In the genomic region with DNA sequence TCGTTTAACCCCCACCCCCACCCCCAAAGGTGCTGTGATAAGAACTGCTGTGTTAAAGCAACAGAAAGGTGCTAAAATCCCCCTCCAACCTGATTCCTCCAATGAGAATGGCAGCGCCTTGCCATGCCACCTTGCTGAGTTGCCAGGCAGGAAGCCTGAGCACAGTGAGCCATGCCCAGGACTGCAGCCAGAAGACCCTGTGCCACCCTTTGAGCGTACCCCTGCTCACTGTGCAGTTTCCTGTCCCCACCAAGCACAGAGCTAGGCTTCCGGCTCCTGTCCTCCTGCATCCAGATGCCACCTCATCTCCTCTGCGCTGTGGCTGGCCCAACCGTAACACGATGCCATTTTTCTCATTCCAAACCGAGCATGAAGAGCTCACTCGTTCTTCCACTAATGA, we compare ENCODE assay signal across 27 mouse cellular contexts. TPM values are rescaled to one million over a fixed set of nuclear protein-coding genes. Genes with fewer than 3 reads are reported as not detected.
DNase-seq lines count a peak whose midpoint lies in the region; ATAC-seq and TF ChIP-seq lines count a peak whose summit lies in the region.
"Had no signal": no experiment of that assay in that cellular context is flagged by ENCODE, and none has a peak within 500 bp of the region (broad histone marks: within the 10 kb centered on the region; RNA-seq: fewer than 3 reads in every experiment).

No protein-coding gene starts in this region.

- H3K9me3 ChIP-seq in midbrain, postnatal 0 days (ENCODE audit: low read length): no peaks in the 10 kb centered on the region
- H3K9me3 ChIP-seq in midbrain, embryonic 16.5 days (replicated peaks; ENCODE audit: control insufficient read depth, low read length, poor library complexity, severe bottlenecking): no peaks in the 10 kb centered on the region
- H3K9me3 ChIP-seq: heart, embryonic 13.5 days; limb, embryonic 12.5 days; liver, embryonic 15.5 days; neural tube, embryonic 12.5 days had no signal

- H3K4me1 ChIP-seq in midbrain, postnatal 0 days (ENCODE audit: insufficient read depth, low read length): 0 out of 2 replicates have a peak, but pooled peaks cover 3% of the 10 kb centered on the region
- H3K4me1 ChIP-seq in midbrain, embryonic 16.5 days (ENCODE audit: control insufficient read depth, insufficient read depth, low read length): no peaks in the 10 kb centered on the region
- H3K4me1 ChIP-seq in brown adipose tissue, adult 24 weeks (ENCODE audit: control insufficient read depth, insufficient read depth, insufficient read length, low read length): peaks cover 36% of the 10 kb centered on the region
- H3K4me1 ChIP-seq: neural tube, embryonic 12.5 days had no signal

- no peak for ATAC-seq in midbrain, postnatal 0 days (ENCODE audit: low FRiP score)
- no peak for ATAC-seq in midbrain, embryonic 16.5 days
- ATAC-seq: forebrain, postnatal 0 days; intestine, embryonic 16.5 days had no signal

- TF ChIP-seq CTCF in midbrain, postnatal 0 days (IDR thresholded peaks at IDR 0.05): no peak

- H3K4me2 ChIP-seq in midbrain, postnatal 0 days (ENCODE audit: low read depth, low read length, poor library complexity, severe bottlenecking): no peak overlapping the region
- H3K4me2 ChIP-seq in midbrain, embryonic 16.5 days (ENCODE audit: low read length): no peak overlapping the region
- H3K4me2 ChIP-seq: heart, embryonic 13.5 days; limb, embryonic 12.5 days; liver, embryonic 15.5 days; lung, embryonic 14.5 days; neural tube, embryonic 12.5 days had no signal

- H3K9ac ChIP-seq in midbrain, postnatal 0 days (replicated peaks; ENCODE audit: low read length, poor library complexity, severe bottlenecking): no peak overlapping the region
- H3K9ac ChIP-seq in midbrain, embryonic 16.5 days (ENCODE audit: low read depth, low read length): no peak overlapping the region
- H3K9ac ChIP-seq: forebrain, postnatal 0 days; liver, embryonic 15.5 days; lung, embryonic 14.5 days; neural tube, embryonic 12.5 days had no signal

- H3K27ac ChIP-seq in midbrain, postnatal 0 days (ENCODE audit: low read depth, low read length): no peak overlapping the region
- H3K27ac ChIP-seq in midbrain, embryonic 16.5 days (ENCODE audit: low read length): no peak overlapping the region
- peak overlapping the region; percentile 49 for H3K27ac ChIP-seq in brown adipose tissue, adult 24 weeks (replicated peaks; ENCODE audit: low read depth, low read length)
- H3K27ac ChIP-seq: heart, embryonic 13.5 days; kidney, postnatal 0 days; limb, embryonic 12.5 days; liver, embryonic 15.5 days; neural tube, embryonic 12.5 days; stomach, postnatal 0 days had no signal

- H3K4me3 ChIP-seq in midbrain, postnatal 0 days (ENCODE audit: low read depth, low read length): no peak overlapping the region
- no peak overlapping the region for H3K4me3 ChIP-seq in midbrain, embryonic 16.5 days (ENCODE audit: low read depth, low read length)
- H3K4me3 ChIP-seq in brown adipose tissue, adult 24 weeks (ENCODE audit: insufficient read depth, low read depth, low read length): no peak overlapping the region
- H3K4me3 ChIP-seq: erythroblast, embryonic 14.5 days; heart, embryonic 13.5 days; limb, embryonic 12.5 days; liver, embryonic 15.5 days; neural tube, embryonic 12.5 days had no signal

- peak; percentile 20 to 48 for DNase-seq in cerebellum, postnatal 14 days
- no peak for DNase-seq in cerebellum, postnatal 25 days
- DNase-seq in midbrain, postnatal 0 days (ENCODE audit: low spot score): peak; percentile 5
- peak; percentile 31 to 58 for DNase-seq in thymus, postnatal 36 days
- no peak for DNase-seq in layer of hippocampus, postnatal 25 days (ENCODE audit: extremely low spot score in 1 of 2, low spot score in 1 of 2)
- DNase-seq: adrenal gland, postnatal 25 days; embryo, embryonic 11 days; forebrain, postnatal 0 days; heart, postnatal 10 days; kidney, adult 8-10 months; kidney, postnatal 4 days; layer of hippocampus, postnatal 36 days; lung, embryonic 14.5 days; lung, postnatal 14 days; midbrain, embryonic 14.5 days; right cerebral cortex, adult 18-20 months; right cerebral cortex, postnatal 4 days had no signal

- 70% methylated on average over 9 of the region's 9 CpGs for WGBS in midbrain, postnatal 0 days
- WGBS in midbrain, embryonic 16.5 days: 64% methylated on average over 9 of the region's 9 CpGs

- no peaks in the 10 kb centered on the region for H3K27me3 ChIP-seq in midbrain, postnatal 0 days (ENCODE audit: insufficient read depth, low read length)
- H3K27me3 ChIP-seq in midbrain, embryonic 16.5 days (ENCODE audit: control insufficient read depth, insufficient read depth, low read depth, low read length): no peaks in the 10 kb centered on the region
- H3K27me3 ChIP-seq: heart, embryonic 13.5 days; liver, embryonic 15.5 days; neural tube, embryonic 12.5 days had no signal

- H3K36me3 ChIP-seq in midbrain, postnatal 0 days (ENCODE audit: insufficient read depth, low read length): no peaks in the 10 kb centered on the region
- H3K36me3 ChIP-seq in midbrain, embryonic 16.5 days (ENCODE audit: control insufficient read depth, insufficient read depth, low read length): no peaks in the 10 kb centered on the region
- H3K36me3 ChIP-seq: heart, embryonic 13.5 days; limb, embryonic 12.5 days; liver, embryonic 15.5 days; neural tube, embryonic 12.5 days had no signal

RNA-seq across cellular contexts. Expression of a gene that starts 16.3 kb away (rescaled TPM):
- 10.9 and 17.3 TPM in 2 replicates for total RNA-seq in midbrain, postnatal 0 days (2014; rRNA removed)
- 12.7 and 13.6 TPM in 2 replicates for polyA plus RNA-seq in midbrain, postnatal 0 days (2015; fragmentation: Nextera tagmentation; extraction: Ambion mirVana)
- 7.6 and 9.4 TPM in 2 replicates for polyA plus RNA-seq in midbrain, embryonic 16.5 days (2015; fragmentation: Nextera tagmentation; extraction: Ambion mirVana)
- 8.5 and 29.6 TPM in 2 replicates for polyA plus RNA-seq in brown adipose tissue, adult 24 weeks (2012; ENCODE audit: insufficient read depth, insufficient read length, missing spikeins)
- 1 to 10 TPM; 4.0 to 4.7 TPM for total RNA-seq in layer of hippocampus, postnatal 25 days (2021)

Comparison
In these comparisons a context has a peak if more than half of its experiments do, and no peak if none do; other contexts are left out.
1. DNase-seq: peak in cerebellum, postnatal 14 days (2 of 2), midbrain, postnatal 0 days (single experiment) and thymus, postnatal 36 days (2 of 2); none in cerebellum, postnatal 25 days (0 of 2) and layer of hippocampus, postnatal 25 days (0 of 2).